Mouse (Mus musculus) midbrain, embryonic 10.5 days (tissue): ENCODE results near the gene Tcf3. TPM values are rescaled to one million over a fixed set of nuclear protein-coding genes. Genes with fewer than 3 reads are reported as not detected.

Source experiments
- DNase-seq: peaks from one replicate; pipeline ENCODE4 v3.0.0-alpha.2; 2017; ENCODE audit warnings: low spot score
- H3K27ac ChIP-seq: fragments of 300-500 bp; sonication (generic); replicated peaks from 2 replicates; pipeline ENCODE4 v1.5.1; 2016; ENCODE audit warnings: mild to moderate bottlenecking
- H3K27me3 ChIP-seq: fragments of 300-500 bp; sonication (generic); 2 replicates; pipeline ENCODE4 v1.6.1; 2016; ENCODE audit warnings: low read depth, mild to moderate bottlenecking; ENCODE audit not compliant: poor library complexity, severe bottlenecking
- H3K36me3 ChIP-seq: fragments of 300-500 bp; sonication (generic); 2 replicates; pipeline ENCODE4 v1.6.1; 2016; ENCODE audit warnings: mild to moderate bottlenecking, moderate library complexity
- H3K4me1 ChIP-seq: fragments of 300-500 bp; sonication (generic); 2 replicates; pipeline ENCODE4 v1.6.1; 2016
- H3K4me3 ChIP-seq: fragments of 300-500 bp; sonication (generic); 2 replicates; pipeline ENCODE4 v1.5.1; 2016; ENCODE audit warnings: mild to moderate bottlenecking, moderate library complexity
- H3K9me3 ChIP-seq: fragments of 300-500 bp; sonication (generic); replicated peaks from 2 replicates; pipeline ENCODE4 v1.6.1; 2016; ENCODE audit warnings: mild to moderate bottlenecking
- WGBS: fragments of 180-500 bp; shearing (Covaris S2); methylation state at CpG from one replicate; pipeline ENCODE4 v1.1.7; 2016; 5-methylcytosine and 5-hydroxymethylcytosine counted together
- polyA plus RNA-seq: library from polyadenylated mRNA; unstranded; fragments of >200 nt; fragmentation: Nextera tagmentation; extraction: Ambion mirVana; gene quantifications from 2 replicates; pipeline ENCODE4 v1.2.1, GENCODE M21; 2016

The Tcf3 gene
- polyA plus RNA-seq, 1 experiment from 2014 or later: 190 TPM

GRCm38 (mm10) chr10:80434823-80435222 is 1.4 kb upstream of the Tcf3 start:
- Histone ChIP-seq H3K27me3 (peaks cover 18% of the 10 kb centered on the region), H3K4me1 (peaks cover 41% of the 10 kb centered on the region), H3K9me3 (no peaks in the 10 kb centered on the region), H3K27ac (peak overlapping the region; percentile 100), H3K4me3 (peak overlapping the region; percentile 96), H3K36me3 (peaks cover 18% of the 10 kb centered on the region)
- 80% methylated on average over 3 of the region's 3 CpGs for WGBS
- DNase-seq: no peak

GRCm38 (mm10) chr10:80434233-80434592 is 766 bp upstream of the Tcf3 start:
- DNase-seq: no peak
- Histone ChIP-seq H3K4me1 (peaks cover 41% of the 10 kb centered on the region), H3K27me3 (peaks cover 18% of the 10 kb centered on the region), H3K4me3 (peak overlapping the region; percentile 96), H3K36me3 (peaks cover 24% of the 10 kb centered on the region), H3K27ac (peak overlapping the region; percentile 100), H3K9me3 (no peaks in the 10 kb centered on the region)
- 12% methylated on average over 8 of the region's 8 CpGs for WGBS

DNA sequence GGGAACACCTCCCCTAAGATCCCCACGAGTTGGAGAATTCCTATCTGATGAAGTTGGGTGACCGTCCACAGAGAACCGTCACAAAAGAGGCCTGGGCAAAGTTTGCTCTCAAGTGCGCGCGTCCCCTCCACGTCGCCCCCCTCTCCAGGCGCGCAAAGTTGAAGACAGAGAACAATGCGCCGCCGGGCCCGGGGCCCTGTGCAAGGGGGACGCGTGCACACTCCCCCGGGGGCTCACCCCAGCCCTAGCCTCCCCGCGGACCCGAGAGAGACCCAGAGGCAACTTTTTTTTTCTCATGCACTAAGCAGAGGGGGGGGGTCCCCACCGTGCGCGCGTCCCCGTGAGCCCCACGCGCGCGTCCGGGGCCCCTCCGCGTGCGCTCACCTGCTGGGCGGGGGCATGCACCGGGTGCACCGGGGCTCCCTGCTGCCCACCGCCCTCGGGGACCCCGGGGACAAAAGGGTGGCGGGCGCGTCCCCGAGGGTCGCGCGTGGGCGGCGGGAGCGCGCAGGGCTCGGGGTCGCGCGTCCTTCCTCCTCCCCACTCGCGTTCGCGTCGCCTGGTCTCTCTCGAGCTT is 423 bp downstream of the Tcf3 start:
- peak; percentile 68 for DNase-seq
- H3K27ac ChIP-seq: peak overlapping the region; percentile 100
- H3K9me3 ChIP-seq: no peaks in the 10 kb centered on the region
- H3K4me1 ChIP-seq: peaks cover 41% of the 10 kb centered on the region
- H3K27me3 ChIP-seq: peaks cover 18% of the 10 kb centered on the region
- peak overlapping the region; percentile 96 for H3K4me3 ChIP-seq
- WGBS: under 1% methylated on average over 60 of the region's 60 CpGs
- H3K36me3 ChIP-seq: peaks cover 36% of the 10 kb centered on the region

- WGBS: 6% methylated on average over 4 of the region's 4 CpGs
- H3K27me3 ChIP-seq: peaks cover 11% of the 10 kb centered on the region
Measured at GRCm38 (mm10) chr10:80432387-80432785, 1.1 kb downstream of the Tcf3 start.

GRCm38 (mm10) chr10:80431570-80432386 is 1.7 kb downstream of the Tcf3 start:
- Histone ChIP-seq H3K4me1 (peaks cover 41% of the 10 kb centered on the region), H3K4me3 (peak overlapping the region; percentile 96), H3K9me3 (no peaks in the 10 kb centered on the region), H3K36me3 (peaks cover 49% of the 10 kb centered on the region), H3K27me3 (peaks cover 10% of the 10 kb centered on the region; the same call in 1 of the 2 replicates), H3K27ac (peak overlapping the region; percentile 100)
- WGBS: 27% methylated on average over 16 of the region's 16 CpGs
- no peak for DNase-seq

More at GRCm38 (mm10) chr10:80432387-80432785, 1.1 kb downstream of the Tcf3 start:
- Histone ChIP-seq H3K4me3 (peak overlapping the region; percentile 96), H3K27ac (peak overlapping the region; percentile 100), H3K9me3 (no peaks in the 10 kb centered on the region), H3K36me3 (peaks cover 43% of the 10 kb centered on the region), H3K4me1 (peaks cover 41% of the 10 kb centered on the region)
- DNase-seq: no peak

DNA sequence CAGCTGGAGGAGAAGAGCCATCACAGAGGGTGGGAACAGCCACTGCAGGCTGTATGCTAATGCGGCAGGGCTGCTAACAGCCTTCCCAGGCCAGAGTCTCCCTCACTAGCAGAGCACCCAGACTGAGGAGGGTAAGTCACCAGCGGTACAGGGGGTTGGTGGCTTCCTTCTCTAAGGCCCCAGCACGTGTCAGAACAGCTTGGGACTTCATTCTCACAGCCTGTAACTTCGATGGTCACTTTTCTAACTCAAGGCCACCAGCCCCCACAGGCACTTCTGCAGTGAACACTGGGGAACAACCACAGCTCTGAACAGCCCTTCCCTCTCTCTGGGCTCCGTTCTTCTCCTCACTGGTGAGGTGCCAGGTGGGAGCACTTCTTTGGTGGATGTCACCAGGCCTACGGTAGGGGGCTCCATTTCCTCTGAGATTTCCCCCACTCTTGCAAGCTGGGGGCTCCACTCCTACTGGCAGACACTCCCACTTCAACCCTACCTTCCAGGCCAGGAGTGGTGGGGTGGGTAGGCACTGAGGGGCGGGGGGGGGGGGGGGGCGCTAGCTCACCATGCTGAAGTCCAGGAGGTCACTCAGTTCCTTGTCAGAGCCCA is 3.0 kb downstream of the Tcf3 start:
- Histone ChIP-seq H3K4me1 (peaks cover 33% of the 10 kb centered on the region), H3K27ac (peak overlapping the region; percentile 59; the same call in 1 of the 2 replicates), H3K4me3 (peak overlapping the region; percentile 96), H3K27me3 (no peaks in the 10 kb centered on the region), H3K36me3 (peaks cover 62% of the 10 kb centered on the region), H3K9me3 (peaks cover 7% of the 10 kb centered on the region; the same call in 1 of the 2 replicates)
- WGBS: 77% methylated on average over 7 of the region's 8 CpGs
- no peak for DNase-seq

GRCm38 (mm10) chr10:80429800-80430199 is 3.6 kb downstream of the Tcf3 start:
- no peaks in the 10 kb centered on the region for H3K27me3 ChIP-seq
- H3K4me3 ChIP-seq: peak overlapping the region; percentile 96; the same call in 1 of the 2 replicates
- peaks cover 68% of the 10 kb centered on the region for H3K36me3 ChIP-seq
- H3K9me3 ChIP-seq: peaks cover 7% of the 10 kb centered on the region; the same call in 1 of the 2 replicates
- peaks cover 31% of the 10 kb centered on the region for H3K4me1 ChIP-seq
- H3K27ac ChIP-seq: no peak overlapping the region
- DNase-seq: no peak
- 87% methylated on average over 8 of the region's 8 CpGs for WGBS

- peaks cover 100% of the 10 kb centered on the region for H3K36me3 ChIP-seq
- WGBS: 95% methylated on average over 3 of the region's 3 CpGs
Measured at GRCm38 (mm10) chr10:80425041-80425440, 8.4 kb downstream of the Tcf3 start.

DNA sequence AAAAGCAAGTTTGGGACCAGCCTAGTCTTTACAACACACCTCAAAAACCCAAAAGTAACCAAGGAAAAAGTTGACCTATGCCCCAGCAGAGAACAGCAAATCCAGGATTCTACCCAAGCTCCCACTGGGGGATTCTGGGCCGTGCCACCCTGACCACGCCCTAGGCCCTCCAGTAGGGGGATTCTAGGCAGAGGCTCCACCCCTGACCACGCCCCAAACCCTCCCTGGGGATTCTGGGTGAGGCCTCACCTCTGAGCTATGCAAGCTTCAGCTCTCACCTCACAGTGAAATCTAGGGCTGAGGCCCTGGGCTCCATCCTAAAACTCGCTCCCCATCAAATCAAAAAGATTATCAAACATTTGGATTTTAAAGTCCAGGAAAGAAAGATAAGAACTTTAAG is 9.9 kb downstream of the Tcf3 start:
- H3K4me3 ChIP-seq: no peak overlapping the region
- peaks cover 7% of the 10 kb centered on the region; the same call in 1 of the 2 replicates for H3K9me3 ChIP-seq
- H3K27ac ChIP-seq: 0 out of 2 replicates have a peak overlapping the region, but pooled peaks have one; percentile 30
- no peaks in the 10 kb centered on the region for H3K27me3 ChIP-seq
- 54% methylated on average over 4 of the region's 4 CpGs for WGBS
- H3K36me3 ChIP-seq: peaks cover 100% of the 10 kb centered on the region
- peaks cover 18% of the 10 kb centered on the region for H3K4me1 ChIP-seq
- DNase-seq: no peak

More at GRCm38 (mm10) chr10:80425041-80425440, 8.4 kb downstream of the Tcf3 start:
- Histone ChIP-seq H3K4me3 (no peak overlapping the region), H3K27ac (no peak overlapping the region), H3K4me1 (peaks cover 16% of the 10 kb centered on the region), H3K9me3 (peaks cover 7% of the 10 kb centered on the region; the same call in 1 of the 2 replicates), H3K27me3 (no peaks in the 10 kb centered on the region)
- no peak for DNase-seq

DNA sequence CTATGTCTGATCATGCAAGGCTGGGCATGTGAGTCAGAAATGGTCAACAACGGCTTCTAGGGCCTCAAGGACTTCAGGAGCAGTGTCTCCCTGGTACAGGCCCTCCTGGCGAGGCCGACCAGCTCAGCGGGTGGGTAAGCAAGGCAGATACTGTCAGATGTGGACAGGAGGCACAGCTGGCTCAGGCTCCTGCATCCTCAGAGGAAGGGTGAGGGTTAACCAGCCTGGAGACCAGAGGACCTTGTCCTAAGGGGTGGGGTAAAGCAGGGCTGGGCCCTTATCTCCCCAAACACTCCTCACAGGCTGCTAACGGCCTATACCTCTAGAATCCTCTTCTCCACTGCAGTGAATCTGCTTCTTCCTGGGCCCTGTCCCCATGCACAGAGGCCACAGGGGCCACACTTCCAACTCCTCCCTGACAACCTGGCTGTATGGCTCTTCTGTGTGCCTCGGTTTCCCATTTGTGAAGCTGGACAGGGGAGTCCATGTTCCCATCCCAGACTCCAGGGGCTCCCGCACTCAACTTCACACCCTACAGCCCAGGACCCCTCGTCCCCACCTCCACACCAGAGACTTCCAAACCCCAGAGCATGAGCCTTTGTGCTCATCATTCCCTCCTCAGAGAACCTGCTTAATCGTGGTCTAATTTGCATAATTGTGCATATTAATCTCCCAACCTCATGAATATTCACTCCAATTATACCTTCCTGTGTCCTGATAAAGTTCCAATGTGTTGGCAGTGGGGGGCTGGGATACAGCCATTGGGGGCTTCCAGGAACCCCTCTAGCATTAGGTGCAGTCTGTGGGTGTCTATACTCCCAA is 11.6 kb downstream of the Tcf3 start:
- no peak overlapping the region for H3K27ac ChIP-seq
- 90% methylated on average over 9 of the region's 9 CpGs for WGBS
- peaks cover 18% of the 10 kb centered on the region for H3K4me1 ChIP-seq
- no peaks in the 10 kb centered on the region for H3K27me3 ChIP-seq
- H3K36me3 ChIP-seq: peaks cover 100% of the 10 kb centered on the region
- peaks cover 7% of the 10 kb centered on the region; the same call in 1 of the 2 replicates for H3K9me3 ChIP-seq
- DNase-seq: no peak
- H3K4me3 ChIP-seq: no peak overlapping the region

- H3K27ac ChIP-seq: no peak overlapping the region
- 0 out of 2 replicates have a peak overlapping the region, but pooled peaks have one; percentile 2 for H3K4me3 ChIP-seq
- H3K36me3 ChIP-seq: peaks cover 100% of the 10 kb centered on the region
- H3K27me3 ChIP-seq: no peaks in the 10 kb centered on the region
- 95% methylated on average over 8 of the region's 8 CpGs for WGBS
- DNase-seq: no peak
- H3K4me1 ChIP-seq: peaks cover 18% of the 10 kb centered on the region
- H3K9me3 ChIP-seq: peaks cover 4% of the 10 kb centered on the region; the same call in 1 of the 2 replicates
Measured at GRCm38 (mm10) chr10:80421208-80421607, 12.2 kb downstream of the Tcf3 start.

DNA sequence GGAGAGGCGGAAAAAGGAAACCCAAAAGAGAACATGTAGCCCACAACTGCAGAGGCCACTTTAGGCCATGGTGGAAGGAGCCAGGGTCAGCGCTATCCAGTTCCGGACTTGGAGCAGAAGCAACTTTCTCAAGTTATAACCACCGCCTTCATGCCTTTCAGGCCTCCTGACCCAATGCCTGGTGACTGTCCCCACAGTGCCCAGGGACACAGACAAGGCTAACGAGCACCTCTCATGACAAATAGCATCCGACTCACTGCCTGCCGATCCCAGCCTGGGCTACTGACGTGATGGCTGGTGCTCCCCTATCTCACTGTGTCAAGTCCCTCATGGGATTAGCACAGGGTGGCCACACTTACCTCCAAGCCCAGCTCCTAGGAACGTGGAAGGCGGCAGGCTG is 12.7 kb downstream of the Tcf3 start:
- WGBS: 92% methylated on average over 10 of the region's 10 CpGs
- peaks cover 100% of the 10 kb centered on the region for H3K36me3 ChIP-seq
- no peaks in the 10 kb centered on the region; the same call in 1 of the 2 replicates for H3K9me3 ChIP-seq
- H3K27me3 ChIP-seq: no peaks in the 10 kb centered on the region
- DNase-seq: no peak
- H3K4me3 ChIP-seq: 0 out of 2 replicates have a peak overlapping the region, but pooled peaks have one; percentile 2
- H3K4me1 ChIP-seq: peaks cover 18% of the 10 kb centered on the region
- H3K27ac ChIP-seq: no peak overlapping the region
